Mouse (Mus musculus) lung, postnatal 14 days (tissue): Measurements from ENCODE around the gene Slc47a2.
A peak's percentile ranks its signal among the peaks of the same experiment; 100 is the strongest.
"Not testable (repeated sequence)": the region's sequence is repeated elsewhere in the genome, so short reads cannot be mapped to it uniquely, and the experiment has no call there.

Experiments used
- DNase-seq: peaks from one replicate; pipeline ENCODE4 v3.0.0; 2021

The Slc47a2 gene

GRCm38 (mm10) chr11:61340374-61340773 lies 2.3 kb downstream of the Slc47a2 start:
- DNase-seq = no peak

- no peak for DNase-seq
These were observed 5.1 kb downstream of the Slc47a2 start for GRCm38 (mm10) chr11:61337586-61337985.

- DNase-seq = no peak
These were observed 21.6 kb downstream of the Slc47a2 start for GRCm38 (mm10) chr11:61320904-61321687.

- no peak for DNase-seq
These were observed 22.6 kb downstream of the Slc47a2 start for GRCm38 (mm10) chr11:61319923-61320567.

GRCm38 (mm10) chr11:61319233-61319922 lies 23.3 kb downstream of the Slc47a2 start:
- no peak for DNase-seq

GRCm38 (mm10) chr11:61316864-61317263 lies 25.8 kb downstream of the Slc47a2 start:
- DNase-seq = no peak

GRCm38 (mm10) chr11:61310321-61310720 lies 32.3 kb downstream of the Slc47a2 start:
- no peak for DNase-seq

GRCm38 (mm10) chr11:61309831-61310230 lies 32.8 kb downstream of the Slc47a2 start:
- no peak for DNase-seq

- no peak for DNase-seq
These were observed 34.9 kb downstream of the Slc47a2 start for GRCm38 (mm10) chr11:61307795-61308194.

- peak; percentile 68 for DNase-seq
These were observed 37.3 kb downstream of the Slc47a2 start for GRCm38 (mm10) chr11:61305377-61305776.

- DNase-seq = not testable (repeated sequence)
These were observed 38.1 kb downstream of the Slc47a2 start for GRCm38 (mm10) chr11:61304535-61304934.

- DNase-seq = no peak
These were observed 41.8 kb downstream of the Slc47a2 start for GRCm38 (mm10) chr11:61300716-61301392.

GRCm38 (mm10) chr11:61300205-61300604 lies 42.5 kb downstream of the Slc47a2 start:
- no peak for DNase-seq

GRCm38 (mm10) chr11:61297901-61298300 lies 44.8 kb downstream of the Slc47a2 start:
- no peak for DNase-seq

GRCm38 (mm10) chr11:61297326-61297725 lies 45.3 kb downstream of the Slc47a2 start:
- no peak for DNase-seq

- no peak for DNase-seq
These were observed 46.1 kb downstream of the Slc47a2 start for GRCm38 (mm10) chr11:61296556-61296955.

GRCm38 (mm10) chr11:61295556-61295955 lies 47.1 kb downstream of the Slc47a2 start:
- DNase-seq = no peak

- no peak for DNase-seq
These were observed 48.2 kb downstream of the Slc47a2 start for GRCm38 (mm10) chr11:61294431-61294830.

GRCm38 (mm10) chr11:61293251-61293650 lies 49.4 kb downstream of the Slc47a2 start:
- DNase-seq = no peak

GRCm38 (mm10) chr11:61284323-61284722 lies 58.3 kb downstream of the Slc47a2 start:
- DNase-seq = no peak

- no peak for DNase-seq
These were observed 59.1 kb downstream of the Slc47a2 start for GRCm38 (mm10) chr11:61283414-61284049.

GRCm38 (mm10) chr11:61278445-61279077 lies 64.1 kb downstream of the Slc47a2 start:
- DNase-seq = no peak
